Mouse (Mus musculus): Measurements from ENCODE around the gene Zfp938. TPM values are rescaled to one million over a fixed set of nuclear protein-coding genes. Genes with fewer than 3 reads are reported as not detected.

The Zfp938 gene
- 17.5 and 22.0 TPM in 2 replicates for polyA plus RNA-seq (2021; fragmentation: Nextera tagmentation)
- long read RNA-seq, experiment 1, transcript Zfp938-201 (4 exons, 2,035 nt), result minor isoform, 66 of 195 reads
- long read RNA-seq, experiment 1, transcript Zfp938-202 (4 exons, 2,124 nt), result major isoform, 73 of 195 reads
- long read RNA-seq, experiment 1, partial matches to known transcripts, result 31 of 195 reads
- long read RNA-seq, experiment 1, other reads (novel, unspliced or antisense), result 25 of 195 reads
- long read RNA-seq, experiment 2, transcript Zfp938-201 (4 exons, 2,035 nt), result major isoform, 13 of 57 reads
- long read RNA-seq, experiment 2, transcript Zfp938-202 (4 exons, 2,124 nt), result major isoform, 13 of 57 reads
- long read RNA-seq, experiment 2, partial matches to known transcripts, result 27 of 57 reads
- long read RNA-seq, experiment 2, other reads (novel, unspliced or antisense), result 4 of 57 reads

GRCm38 (mm10) chr10:82240742-82241400, at the start of gene Zfp938:
Gene Zfp938, minus strand, starts transcription at chr10:82241280.

Other genes starting within 250 kb of the Zfp938 start
- 4.4 and 4.6 TPM in 2 replicates for gene Zfp873, start 193.2 kb downstream of the Zfp938 start, polyA plus RNA-seq (2021; fragmentation: Nextera tagmentation)
- 1.4 and 2.0 TPM in 2 replicates for gene BC024063, start 157.9 kb downstream of the Zfp938 start, polyA plus RNA-seq (2021; fragmentation: Nextera tagmentation)
- 3.1 and 4.5 TPM in 2 replicates for gene AU041133, start 113.3 kb downstream of the Zfp938 start, polyA plus RNA-seq (2021; fragmentation: Nextera tagmentation)
- not detected in 2 replicates for gene 4932415D10Rik, start 75.3 kb upstream of the Zfp938 start, polyA plus RNA-seq (2021; fragmentation: Nextera tagmentation)
- gene Gm4924, start 113.0 kb upstream of the Zfp938 start, polyA plus RNA-seq (2021; fragmentation: Nextera tagmentation), result 7.6 and 9.7 TPM in 2 replicates